Mouse (Mus musculus): ENCODE results near the gene Map3k5. TPM values are rescaled to one million over a fixed set of nuclear protein-coding genes. Genes with fewer than 3 reads are reported as not detected.
"Not testable (repeated sequence)": the region's sequence is repeated elsewhere in the genome, so short reads cannot be mapped to it uniquely, and the experiment has no call there.

The Map3k5 gene
- polyA plus RNA-seq, 1 experiment from 2014 or later: 0.82 TPM

DNA sequence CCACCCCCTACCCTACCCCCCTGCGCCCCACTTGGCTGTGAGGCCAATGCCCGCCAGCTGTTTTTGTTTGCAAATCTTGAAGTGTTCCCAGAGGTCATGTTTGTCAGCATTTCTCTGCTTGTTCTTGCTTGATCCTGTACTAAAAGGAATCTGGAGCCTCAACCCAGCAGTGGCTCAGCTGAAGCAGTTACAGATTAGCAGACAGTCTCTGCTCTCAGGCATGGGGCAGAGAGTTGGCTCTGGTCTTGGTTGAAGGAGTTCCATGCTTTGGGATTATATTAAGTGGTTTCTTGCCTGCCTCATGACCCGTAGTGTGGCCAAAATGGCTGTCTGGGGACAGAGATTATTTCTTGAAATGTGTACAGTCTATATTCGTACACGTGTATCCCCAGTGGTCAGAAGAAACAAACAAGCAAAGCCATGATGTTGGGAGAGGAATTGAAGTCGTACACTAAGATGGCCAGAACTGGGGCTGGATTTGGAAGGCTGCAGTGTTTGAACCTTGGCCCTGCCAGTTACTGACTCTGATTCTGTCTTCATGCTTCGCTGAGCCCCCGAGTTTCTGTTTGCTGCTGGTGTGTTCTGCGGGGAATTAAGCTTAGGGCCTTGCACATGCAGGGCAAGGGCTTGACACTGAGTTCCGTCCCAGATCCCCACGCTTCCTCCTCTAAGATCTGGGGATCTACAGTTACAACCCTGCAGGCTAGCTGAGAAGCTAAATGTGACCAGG, 18.9 kb downstream of the Map3k5 start:
- H3K4me2 ChIP-seq (replicated peaks): no peak overlapping the region
- H3K4me1 ChIP-seq: no peaks in the 10 kb centered on the region
- no peak overlapping the region for H3K9ac ChIP-seq (replicated peaks)
- H3K36me3 ChIP-seq: no peaks in the 10 kb centered on the region
- WGBS: 86% methylated on average over 11 of the region's 11 CpGs
- no peak overlapping the region for H3K27ac ChIP-seq (replicated peaks)
- no peaks in the 10 kb centered on the region for H3K27me3 ChIP-seq
- no peak for ATAC-seq (ENCODE audit: low FRiP score, low read depth)
- H3K9me3 ChIP-seq: no peaks in the 10 kb centered on the region
- no peak overlapping the region for H3K4me3 ChIP-seq

DNA sequence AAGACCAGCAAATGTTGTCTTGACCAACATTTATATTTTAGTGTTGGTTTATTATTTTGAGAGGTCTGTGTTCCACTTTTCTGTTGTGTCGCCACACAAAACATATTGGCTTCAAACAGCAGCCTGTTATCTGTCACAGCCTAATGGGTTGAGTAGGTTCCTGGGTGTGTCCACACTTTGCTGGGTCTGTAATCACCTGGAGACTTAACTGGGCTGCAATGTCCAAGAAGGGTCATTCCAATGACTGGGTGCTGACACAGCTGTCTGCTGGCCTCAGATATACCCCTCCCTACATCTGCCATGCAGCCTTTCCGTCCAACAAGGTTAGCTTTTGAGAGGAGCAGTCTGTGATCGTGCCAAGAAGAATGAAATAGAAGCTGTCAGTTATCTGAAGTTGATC, 20.3 kb downstream of the Map3k5 start:
- no peaks in the 10 kb centered on the region for H3K27me3 ChIP-seq

DNA sequence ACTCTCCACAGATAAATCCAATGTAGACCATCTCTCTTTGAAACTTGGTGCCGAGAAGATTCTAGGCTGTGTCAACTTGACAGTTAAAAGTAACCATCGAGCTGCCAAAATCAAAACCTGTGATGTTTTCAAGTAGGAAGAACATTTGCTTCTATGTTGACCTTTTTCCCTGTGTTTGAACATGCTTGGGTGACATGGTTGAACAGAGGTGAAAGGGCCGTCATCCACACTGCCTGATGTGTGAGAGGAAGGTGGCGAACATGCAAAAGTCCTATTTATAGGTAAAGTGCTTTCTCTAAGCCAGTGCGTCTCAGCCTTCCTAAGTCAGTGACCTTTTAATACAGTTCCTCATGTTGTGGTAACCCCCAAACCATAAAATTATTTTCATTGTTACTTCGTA, 21.5 kb downstream of the Map3k5 start:
- no peaks in the 10 kb centered on the region for H3K36me3 ChIP-seq
- no peak overlapping the region for H3K27ac ChIP-seq (replicated peaks)
- H3K4me1 ChIP-seq: no peaks in the 10 kb centered on the region
- H3K4me3 ChIP-seq: no peak overlapping the region
- ATAC-seq (ENCODE audit: low FRiP score, low read depth): no peak
- WGBS: 91% methylated on average over 6 of the region's 6 CpGs
- no peaks in the 10 kb centered on the region for H3K9me3 ChIP-seq
- no peaks in the 10 kb centered on the region for H3K27me3 ChIP-seq
- H3K4me2 ChIP-seq (replicated peaks): no peak overlapping the region
- no peak overlapping the region for H3K9ac ChIP-seq (replicated peaks)

More for the DNA sequence above, 20.3 kb downstream of the Map3k5 start:
- Histone ChIP-seq H3K9me3 (no peaks in the 10 kb centered on the region), H3K27ac (replicated peaks) (no peak overlapping the region), H3K4me2 (replicated peaks) (no peak overlapping the region), H3K4me1 (no peaks in the 10 kb centered on the region), H3K9ac (replicated peaks) (no peak overlapping the region), H3K4me3 (no peak overlapping the region), H3K36me3 (no peaks in the 10 kb centered on the region)
- WGBS: 83% methylated on average over 3 of the region's 3 CpGs
- no peak for ATAC-seq (ENCODE audit: low FRiP score, low read depth)

DNA sequence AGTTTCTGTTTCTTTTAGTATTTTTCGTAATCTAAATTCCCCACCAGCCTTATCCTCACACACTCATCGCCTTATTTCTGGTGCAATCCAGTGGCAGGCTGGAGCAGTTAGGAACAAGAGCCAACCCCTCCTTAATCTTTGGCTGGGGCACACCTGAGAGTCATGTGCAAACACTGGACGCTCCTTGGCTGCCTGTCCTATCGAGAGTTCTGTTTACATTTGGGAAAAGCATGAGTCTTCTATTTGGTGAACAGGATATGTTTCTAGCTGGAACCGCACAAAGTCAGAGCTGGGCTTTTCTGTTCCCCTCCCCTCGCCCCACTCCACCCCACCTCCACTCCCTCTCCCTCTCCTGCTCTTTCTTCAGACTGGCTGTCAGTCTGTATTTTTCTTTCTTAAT, 22.5 kb downstream of the Map3k5 start:
- 81% methylated on average over 6 of the region's 6 CpGs for WGBS
- Histone ChIP-seq H3K4me3 (no peak overlapping the region), H3K36me3 (no peaks in the 10 kb centered on the region), H3K27me3 (no peaks in the 10 kb centered on the region), H3K9me3 (no peaks in the 10 kb centered on the region), H3K9ac (replicated peaks) (no peak overlapping the region), H3K4me2 (replicated peaks) (no peak overlapping the region), H3K4me1 (no peaks in the 10 kb centered on the region), H3K27ac (replicated peaks) (no peak overlapping the region)
- ATAC-seq (ENCODE audit: low FRiP score, low read depth): no peak

DNA sequence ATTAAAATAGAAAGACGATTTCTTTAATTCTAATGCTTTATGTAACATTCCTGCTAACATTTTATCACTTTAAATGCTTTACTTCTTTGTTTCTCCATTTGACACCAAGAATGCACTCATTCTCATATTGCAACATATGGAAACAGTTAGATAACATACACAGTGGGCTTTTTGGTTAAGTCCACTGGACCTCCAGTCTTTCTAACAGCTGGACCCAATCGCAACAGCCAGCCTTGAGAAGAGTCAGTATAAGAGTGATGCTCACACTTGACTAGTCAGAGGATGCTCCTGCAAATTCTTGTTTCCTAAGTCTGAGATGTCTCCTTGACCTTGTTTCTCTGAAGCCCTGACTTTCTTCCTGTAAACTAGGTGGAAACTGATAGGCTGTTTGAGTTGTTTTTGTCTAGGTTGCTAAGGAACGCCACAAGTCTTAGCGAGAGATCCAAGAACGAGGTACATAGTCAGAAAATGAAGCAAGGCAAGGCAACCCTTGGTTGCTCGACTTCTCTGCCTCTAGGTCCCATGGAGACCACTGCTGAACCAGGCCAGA, 26.6 kb downstream of the Map3k5 start:
- Histone ChIP-seq H3K4me3 (no peak overlapping the region), H3K27ac (replicated peaks) (no peak overlapping the region), H3K9ac (replicated peaks) (no peak overlapping the region), H3K9me3 (no peaks in the 10 kb centered on the region), H3K4me1 (no peaks in the 10 kb centered on the region), H3K36me3 (no peaks in the 10 kb centered on the region), H3K4me2 (replicated peaks) (no peak overlapping the region), H3K27me3 (no peaks in the 10 kb centered on the region)
- WGBS: 85% methylated on average over 6 of the region's 6 CpGs
- ATAC-seq (ENCODE audit: low FRiP score, low read depth): no peak

DNA sequence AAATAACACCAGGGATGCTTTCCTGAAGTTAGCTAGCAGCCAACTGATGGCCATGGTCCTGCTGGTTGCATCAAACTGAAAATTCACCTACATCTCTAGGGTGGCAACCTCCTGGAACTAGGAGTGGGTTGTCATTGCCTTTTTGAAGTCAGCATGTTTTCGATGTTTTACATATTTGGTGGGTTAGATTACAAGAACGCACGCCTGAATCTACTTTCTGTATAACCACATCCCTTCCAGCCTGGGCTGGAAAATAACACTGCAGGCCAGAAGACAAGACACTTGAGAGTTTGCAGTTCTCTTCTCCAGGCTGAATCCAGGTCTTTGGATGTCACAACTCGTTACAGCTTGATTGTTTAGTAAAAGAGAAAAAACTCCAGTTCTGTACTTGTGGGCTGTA, 28.5 kb downstream of the Map3k5 start:
- H3K27me3 ChIP-seq: no peaks in the 10 kb centered on the region
- H3K9ac ChIP-seq (replicated peaks): no peak overlapping the region
- H3K4me2 ChIP-seq (replicated peaks): no peak overlapping the region
- no peaks in the 10 kb centered on the region for H3K4me1 ChIP-seq
- H3K36me3 ChIP-seq: no peaks in the 10 kb centered on the region
- ATAC-seq (ENCODE audit: low FRiP score, low read depth): no peak
- no peaks in the 10 kb centered on the region for H3K9me3 ChIP-seq
- 91% methylated on average over 4 of the region's 4 CpGs for WGBS
- no peak overlapping the region for H3K27ac ChIP-seq (replicated peaks)
- no peak overlapping the region for H3K4me3 ChIP-seq

DNA sequence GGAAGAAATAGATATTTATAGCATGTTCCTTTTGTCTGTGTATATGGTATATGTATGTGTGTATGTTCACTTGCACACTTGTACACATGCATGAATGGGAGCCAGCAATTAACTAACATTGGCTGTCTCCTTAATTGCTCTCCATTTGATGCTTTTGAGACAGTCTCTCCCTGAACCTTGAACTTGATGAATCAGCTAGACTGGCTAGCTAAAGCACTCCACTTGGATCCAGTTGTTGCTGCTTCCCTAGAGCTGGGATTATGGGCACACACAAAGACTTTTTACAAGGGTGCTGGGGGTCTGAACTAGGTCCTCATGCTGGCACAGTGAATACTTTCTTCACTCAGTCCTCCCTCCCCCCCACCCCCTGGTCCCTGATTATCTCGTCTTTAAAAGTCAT, 28.9 kb downstream of the Map3k5 start:
- H3K9ac ChIP-seq (replicated peaks): no peak overlapping the region
- H3K4me2 ChIP-seq (replicated peaks): no peak overlapping the region
- ATAC-seq (ENCODE audit: low FRiP score, low read depth): no peak
- H3K4me1 ChIP-seq: no peaks in the 10 kb centered on the region
- H3K27ac ChIP-seq (replicated peaks): no peak overlapping the region
- no peaks in the 10 kb centered on the region for H3K36me3 ChIP-seq
- 58% methylated on average over 1 of the region's 1 CpGs for WGBS
- no peak overlapping the region for H3K4me3 ChIP-seq
- H3K27me3 ChIP-seq: no peaks in the 10 kb centered on the region
- H3K9me3 ChIP-seq: no peaks in the 10 kb centered on the region

DNA sequence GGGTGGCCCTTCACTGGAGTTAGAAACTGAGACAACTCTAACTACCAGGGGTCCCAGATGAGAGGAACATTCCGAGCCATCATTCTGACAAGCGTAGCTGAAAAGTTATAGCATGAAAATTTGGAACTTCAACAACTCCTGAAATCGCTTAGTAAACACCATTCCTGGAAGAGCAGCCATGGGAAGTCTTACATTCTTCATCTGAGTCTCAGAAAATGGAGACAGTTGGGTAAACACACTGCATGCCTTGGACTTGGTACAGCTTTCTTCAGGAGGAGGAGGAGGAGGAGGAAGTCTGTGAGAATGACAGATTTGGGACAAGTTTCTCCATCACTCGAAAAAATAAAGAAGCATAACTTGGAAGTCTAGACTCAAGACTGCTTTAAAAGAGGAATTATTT, 29.8 kb downstream of the Map3k5 start:
- H3K9me3 ChIP-seq: no peaks in the 10 kb centered on the region
- no peak overlapping the region for H3K27ac ChIP-seq (replicated peaks)
- no peaks in the 10 kb centered on the region for H3K27me3 ChIP-seq
- ATAC-seq (ENCODE audit: low FRiP score, low read depth): no peak
- WGBS: 88% methylated on average over 4 of the region's 4 CpGs
- H3K4me3 ChIP-seq: no peak overlapping the region
- H3K9ac ChIP-seq (replicated peaks): no peak overlapping the region
- H3K4me2 ChIP-seq (replicated peaks): no peak overlapping the region
- no peaks in the 10 kb centered on the region for H3K36me3 ChIP-seq
- no peaks in the 10 kb centered on the region for H3K4me1 ChIP-seq

DNA sequence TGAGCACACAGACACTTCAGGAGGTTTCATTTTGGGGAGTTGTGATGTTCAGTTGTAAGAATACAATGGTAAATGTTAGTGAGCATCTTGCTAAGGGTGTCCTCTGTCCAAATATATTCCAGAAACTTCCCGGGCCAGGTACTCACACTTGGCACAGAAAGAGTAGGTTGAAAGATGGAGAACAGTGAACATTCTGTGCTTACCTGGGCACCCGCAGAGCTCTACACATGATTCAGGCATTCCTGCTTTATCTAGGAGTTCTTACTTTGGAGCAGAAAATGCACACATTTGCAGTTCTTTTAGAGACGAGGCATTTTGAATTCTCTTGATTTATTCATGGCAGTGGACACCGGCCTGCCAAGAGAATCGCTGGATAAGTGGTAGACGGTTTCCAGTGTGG, 32.3 kb downstream of the Map3k5 start:
- H3K4me1 ChIP-seq: no peaks in the 10 kb centered on the region
- H3K4me2 ChIP-seq (replicated peaks): no peak overlapping the region
- H3K9me3 ChIP-seq: no peaks in the 10 kb centered on the region
- ATAC-seq (ENCODE audit: low FRiP score, low read depth): no peak
- H3K27ac ChIP-seq (replicated peaks): no peak overlapping the region
- no peak overlapping the region for H3K9ac ChIP-seq (replicated peaks)
- H3K4me3 ChIP-seq: no peak overlapping the region
- H3K36me3 ChIP-seq: no peaks in the 10 kb centered on the region
- 85% methylated on average over 6 of the region's 6 CpGs for WGBS
- H3K27me3 ChIP-seq: no peaks in the 10 kb centered on the region

DNA sequence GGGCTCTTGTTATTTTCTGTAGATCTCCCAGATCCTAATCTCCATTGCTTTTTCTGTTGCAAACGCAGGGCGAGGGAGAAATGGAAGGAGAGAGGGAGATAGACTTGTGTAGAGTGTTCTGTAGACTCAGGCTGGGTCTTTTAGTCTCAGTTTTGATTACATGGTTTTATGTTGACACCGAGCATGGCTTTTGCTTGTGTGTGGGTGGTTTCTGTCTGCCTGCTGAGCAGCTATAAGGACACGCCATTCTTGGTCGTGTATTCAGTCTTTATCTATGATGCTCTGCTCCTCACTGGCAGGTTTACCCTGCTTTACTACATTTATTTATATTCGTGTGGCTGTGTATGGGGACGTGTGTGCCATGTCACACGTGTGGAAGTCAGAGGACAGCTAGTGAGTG, 34.2 kb downstream of the Map3k5 start:
- Histone ChIP-seq H3K9me3 (no peaks in the 10 kb centered on the region), H3K4me3 (no peak overlapping the region), H3K4me1 (no peaks in the 10 kb centered on the region), H3K27me3 (no peaks in the 10 kb centered on the region), H3K4me2 (replicated peaks) (no peak overlapping the region), H3K36me3 (no peaks in the 10 kb centered on the region), H3K9ac (replicated peaks) (no peak overlapping the region), H3K27ac (replicated peaks) (no peak overlapping the region)
- WGBS: 90% methylated on average over 8 of the region's 8 CpGs
- ATAC-seq (ENCODE audit: low FRiP score, low read depth): no peak

DNA sequence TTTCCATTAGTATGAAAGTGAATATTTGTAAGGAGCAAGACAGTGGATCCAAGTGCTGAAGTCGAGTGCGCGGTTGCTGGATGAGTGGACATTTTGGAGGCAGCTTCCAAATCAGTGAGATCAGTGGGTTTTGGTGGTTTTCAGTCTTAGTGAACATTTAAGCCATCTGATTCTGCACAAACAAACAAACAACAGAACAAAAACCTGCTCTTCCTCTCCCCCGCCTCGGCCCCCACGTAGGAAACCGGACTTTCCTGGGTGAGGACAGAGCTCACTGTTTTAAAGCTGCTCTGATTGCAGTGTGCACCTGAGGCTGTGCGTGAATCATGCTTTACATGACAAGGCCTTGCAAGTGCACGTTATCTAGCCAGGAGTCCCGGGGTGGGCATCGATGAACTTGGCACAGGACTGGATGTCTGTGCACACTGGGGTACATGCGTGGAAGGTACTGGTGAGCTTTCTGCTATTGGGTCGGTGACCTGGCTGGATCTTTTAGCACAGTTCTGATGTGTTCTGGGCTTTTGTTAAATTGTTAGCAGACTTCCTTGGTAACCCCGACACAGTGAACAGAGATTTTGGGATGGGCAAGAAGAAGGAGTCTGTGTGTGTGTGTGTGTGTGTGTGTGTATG, 35.7 kb downstream of the Map3k5 start:
- ATAC-seq (ENCODE audit: low FRiP score, low read depth): no peak
- WGBS: 88% methylated on average over 14 of the region's 14 CpGs
- no peak overlapping the region for H3K4me3 ChIP-seq
- no peaks in the 10 kb centered on the region for H3K27me3 ChIP-seq
- H3K27ac ChIP-seq (replicated peaks): no peak overlapping the region
- H3K4me1 ChIP-seq: no peaks in the 10 kb centered on the region
- no peak overlapping the region for H3K9ac ChIP-seq (replicated peaks)
- no peaks in the 10 kb centered on the region for H3K9me3 ChIP-seq
- no peaks in the 10 kb centered on the region for H3K36me3 ChIP-seq
- H3K4me2 ChIP-seq (replicated peaks): no peak overlapping the region

DNA sequence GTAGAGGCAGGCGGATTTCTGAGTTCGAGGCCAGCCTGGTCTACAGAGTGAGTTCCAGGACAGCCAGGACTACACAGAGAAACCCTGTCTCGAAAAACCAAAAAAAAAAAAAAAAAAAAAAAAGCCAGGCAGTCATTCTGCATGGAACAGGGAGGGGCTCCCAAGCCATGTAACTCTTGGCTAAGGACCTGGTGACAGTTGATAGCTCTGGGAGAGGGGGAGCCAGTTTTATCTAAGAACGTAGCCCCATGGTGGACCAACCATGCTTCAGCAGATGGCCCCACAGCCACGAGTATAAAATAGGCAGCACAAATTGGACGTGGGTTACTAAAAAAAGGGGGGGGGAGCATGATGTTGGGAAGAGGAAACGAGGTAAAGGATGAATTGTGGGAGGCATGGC, 37.2 kb downstream of the Map3k5 start:
- WGBS: 91% methylated on average over 6 of the region's 7 CpGs
- ATAC-seq (ENCODE audit: low FRiP score, low read depth); H3K9me3 ChIP-seq; H3K4me3 ChIP-seq; H3K27ac ChIP-seq (replicated peaks); H3K9ac ChIP-seq (replicated peaks); H3K4me1 ChIP-seq; H3K36me3 ChIP-seq; H3K27me3 ChIP-seq; H3K4me2 ChIP-seq (replicated peaks): not testable (repeated sequence)
